Mouse (Mus musculus) forebrain, embryonic 16.5 days (tissue): ENCODE data around the gene Cyp2j5. TPM values are rescaled to one million over a fixed set of nuclear protein-coding genes. Genes with fewer than 3 reads are reported as not detected.
"Not testable (repeated sequence)": the region's sequence is repeated elsewhere in the genome, so short reads cannot be mapped to it uniquely, and the experiment has no call there.

Experiments
- ATAC-seq: fragments of 200-750 bp; cut with Nextera tagmentation; 2 replicates; pipeline ENCODE4 v1.8.0; 2017; ENCODE audit warnings: mild to moderate bottlenecking, moderate library complexity
- H3K27ac ChIP-seq: fragments of 300-500 bp; sonication (generic); 2 replicates; pipeline ENCODE4 v1.5.1; 2014; ENCODE audit warnings: low read length, control low read depth
- H3K27me3 ChIP-seq: fragments of 300-500 bp; sonication (generic); replicated peaks from 2 replicates; pipeline ENCODE4 v1.6.1; 2014; ENCODE audit warnings: low read length; ENCODE audit not compliant: control insufficient read depth, insufficient read depth
- H3K36me3 ChIP-seq: fragments of 300-500 bp; sonication (generic); 2 replicates; pipeline ENCODE4 v1.6.1; 2014; ENCODE audit not compliant: control insufficient read depth, insufficient read depth
- H3K4me1 ChIP-seq: fragments of 300-500 bp; sonication (generic); replicated peaks from 2 replicates; pipeline ENCODE4 v1.6.1; 2014; ENCODE audit warnings: low read length; ENCODE audit not compliant: control insufficient read depth, insufficient read depth
- H3K4me2 ChIP-seq: fragments of 300-500 bp; sonication (generic); 2 replicates; pipeline ENCODE4 v1.6.1; 2014; ENCODE audit warnings: mild to moderate bottlenecking, low read length, control low read depth
- H3K4me3 ChIP-seq: fragments of 300-500 bp; sonication (generic); replicated peaks from 2 replicates; pipeline ENCODE4 v1.5.1; 2014; ENCODE audit warnings: mild to moderate bottlenecking, low read length, control low read depth
- H3K9ac ChIP-seq: fragments of 300-500 bp; sonication (generic); replicated peaks from 2 replicates; pipeline ENCODE4 v1.6.1; 2014; ENCODE audit warnings: low read depth, low read length, control low read depth
- H3K9me3 ChIP-seq: fragments of 300-500 bp; sonication (generic); 2 replicates; pipeline ENCODE4 v1.6.1; 2016; ENCODE audit warnings: low read length; ENCODE audit not compliant: control insufficient read depth
- WGBS: fragments of 180-500 bp; shearing (Covaris S2); extraction: QIAGEN DNeasy Blood & Tissue Kit; methylation state at CpG from one replicate; pipeline ENCODE4 v1.1.7; 2014; 5-methylcytosine and 5-hydroxymethylcytosine counted together
- polyA plus RNA-seq: library from polyadenylated mRNA; unstranded; fragments of >200 nt; fragmentation: Nextera tagmentation; extraction: Ambion mirVana; gene quantifications from 2 replicates; pipeline ENCODE4 v1.2.1, GENCODE M21; 2015

The Cyp2j5 gene
- polyA plus RNA-seq, 1 experiment from 2014 or later, result not detected

- no peak for ATAC-seq
- Histone ChIP-seq H3K27me3 (no peaks in the 10 kb centered on the region), H3K36me3 (no peaks in the 10 kb centered on the region), H3K4me1 (no peaks in the 10 kb centered on the region), H3K4me2 (no peak overlapping the region), H3K9me3 (no peaks in the 10 kb centered on the region), H3K4me3 (no peak overlapping the region), H3K9ac (no peak overlapping the region), H3K27ac (no peak overlapping the region)
- WGBS, result 100% methylated on average over 1 of the region's 1 CpGs
These were observed 907 bp upstream of the Cyp2j5 start for GRCm38 (mm10) chr4:96664668-96665454.

DNA sequence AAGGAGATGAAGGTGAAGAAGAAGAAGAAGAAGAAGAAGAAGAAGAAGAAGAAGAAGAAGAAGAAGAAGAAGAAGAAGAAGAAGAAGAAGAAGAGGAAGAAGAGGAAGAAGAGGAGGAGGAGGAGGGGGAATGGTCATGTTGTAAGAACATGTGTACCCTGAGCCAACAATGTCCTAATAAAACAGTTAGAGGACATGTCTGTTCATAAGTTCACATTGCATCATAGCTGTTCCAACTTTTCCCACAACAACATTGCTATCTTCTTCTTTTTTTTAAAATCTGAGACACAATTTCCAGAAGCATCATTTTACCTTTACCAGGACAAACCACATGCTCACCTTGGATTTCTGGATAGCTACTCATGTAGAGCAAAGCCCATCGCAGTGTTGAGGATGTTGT, 28.5 kb downstream of the Cyp2j5 start:
- no peak overlapping the region for H3K4me3 ChIP-seq
- H3K4me2 ChIP-seq, result no peak overlapping the region
- H3K27me3 ChIP-seq, result no peaks in the 10 kb centered on the region
- ATAC-seq, result no peak
- H3K36me3 ChIP-seq, result no peaks in the 10 kb centered on the region
- no peak overlapping the region for H3K9ac ChIP-seq
- no peaks in the 10 kb centered on the region for H3K4me1 ChIP-seq
- no peaks in the 10 kb centered on the region for H3K9me3 ChIP-seq
- no peak overlapping the region for H3K27ac ChIP-seq
- WGBS, result 75% methylated on average over 1 of the region's 1 CpGs

GRCm38 (mm10) chr4:96622474-96622873, 41.5 kb downstream of the Cyp2j5 start:
- no peak for ATAC-seq
- no peak overlapping the region for H3K9ac ChIP-seq
- WGBS, result 100% methylated on average over 1 of the region's 1 CpGs
- H3K36me3 ChIP-seq, result no peaks in the 10 kb centered on the region
- no peak overlapping the region for H3K4me2 ChIP-seq
- no peaks in the 10 kb centered on the region for H3K9me3 ChIP-seq
- H3K4me1 ChIP-seq, result no peaks in the 10 kb centered on the region
- no peak overlapping the region for H3K4me3 ChIP-seq
- H3K27ac ChIP-seq, result no peak overlapping the region
- no peaks in the 10 kb centered on the region for H3K27me3 ChIP-seq

- Histone ChIP-seq H3K27me3 (no peaks in the 10 kb centered on the region), H3K27ac (peak overlapping the region; percentile 44; the same call in 1 of the 2 replicates), H3K4me1 (peaks cover 14% of the 10 kb centered on the region), H3K9me3 (no peaks in the 10 kb centered on the region), H3K36me3 (no peaks in the 10 kb centered on the region), H3K4me3 (peak overlapping the region; percentile 44), H3K9ac (no peak overlapping the region; the same call in 1 of the 2 replicates), H3K4me2 (peak overlapping the region; percentile 68)
- 5% methylated on average over 4 of the region's 4 CpGs for WGBS
- peak; percentile 91 for ATAC-seq
These were observed 72.2 kb downstream of the Cyp2j5 start for GRCm38 (mm10) chr4:96591791-96592150.

DNA sequence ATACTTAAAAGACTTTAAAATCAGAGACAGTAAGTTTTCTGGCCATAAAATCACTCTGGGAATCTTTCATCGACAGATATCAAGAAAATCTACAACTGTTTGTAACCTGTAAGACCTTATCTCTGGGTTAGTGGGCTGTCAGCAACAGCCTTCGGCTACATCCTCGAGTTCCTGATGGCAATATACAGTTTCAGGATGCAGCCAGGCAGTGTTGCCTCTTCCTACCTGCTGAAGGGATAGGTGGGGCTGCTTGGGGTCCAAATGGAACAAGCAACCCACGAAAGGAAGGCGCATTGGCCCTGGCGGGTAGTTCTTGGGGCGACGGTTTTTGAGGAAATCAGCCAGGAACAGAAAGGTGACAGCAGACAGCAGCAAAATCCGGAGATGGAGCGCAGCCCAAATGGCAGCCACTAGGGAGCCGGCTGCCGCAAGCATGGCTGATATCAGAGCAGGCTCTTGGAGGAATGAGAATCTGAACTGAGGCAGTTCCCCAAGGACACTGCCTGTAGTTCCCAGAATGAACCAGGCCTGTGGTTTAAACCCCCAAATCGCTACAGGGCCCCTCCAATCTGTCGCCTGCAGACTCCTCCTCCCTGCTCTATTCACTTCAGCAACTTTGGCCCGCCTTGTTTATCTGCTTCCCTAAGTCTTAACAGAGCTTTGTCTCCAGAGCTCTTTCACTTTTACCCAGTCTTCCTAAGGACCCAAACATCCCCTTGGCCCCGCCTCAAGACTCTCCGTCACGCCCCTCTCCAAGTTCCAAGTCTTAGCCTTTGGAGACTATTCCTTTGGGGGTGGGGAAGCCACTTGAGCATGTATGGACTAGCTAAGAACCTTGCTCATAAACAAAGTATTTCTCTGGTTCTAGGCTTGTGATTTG, 72.8 kb downstream of the Cyp2j5 start, which contains the start of gene Cyp2j9:
TSS of gene Cyp2j9 (minus strand) at position 668 of the 880 bp plus-strand sequence.
- H3K9me3 ChIP-seq, result no peaks in the 10 kb centered on the region
- no peaks in the 10 kb centered on the region for H3K36me3 ChIP-seq
- peaks cover 14% of the 10 kb centered on the region for H3K4me1 ChIP-seq
- peak within 1 kb of the TSS; percentile 44 for H3K4me3 ChIP-seq
- ATAC-seq, result peak; percentile 94
- H3K27me3 ChIP-seq, result no peaks in the 10 kb centered on the region
- 3% methylated on average over 18 of the region's 18 CpGs for WGBS
- peak within 1 kb of the TSS; percentile 68 for H3K4me2 ChIP-seq
- peak within 1 kb of the TSS; percentile 71 for H3K27ac ChIP-seq
- peak within 1 kb of the TSS; percentile 59 for H3K9ac ChIP-seq

- ATAC-seq, result 0 out of 2 replicates have a peak, but pooled peaks have one; percentile 55
- no peaks in the 10 kb centered on the region for H3K36me3 ChIP-seq
- 41% methylated on average over 1 of the region's 1 CpGs for WGBS
- no peak overlapping the region for H3K4me3 ChIP-seq
- no peak overlapping the region for H3K4me2 ChIP-seq
- no peaks in the 10 kb centered on the region for H3K27me3 ChIP-seq
- H3K27ac ChIP-seq, result no peak overlapping the region
- no peaks in the 10 kb centered on the region for H3K4me1 ChIP-seq
- no peak overlapping the region for H3K9ac ChIP-seq
- H3K9me3 ChIP-seq, result no peaks in the 10 kb centered on the region
These were observed 82.4 kb downstream of the Cyp2j5 start for GRCm38 (mm10) chr4:96581425-96582088.

DNA sequence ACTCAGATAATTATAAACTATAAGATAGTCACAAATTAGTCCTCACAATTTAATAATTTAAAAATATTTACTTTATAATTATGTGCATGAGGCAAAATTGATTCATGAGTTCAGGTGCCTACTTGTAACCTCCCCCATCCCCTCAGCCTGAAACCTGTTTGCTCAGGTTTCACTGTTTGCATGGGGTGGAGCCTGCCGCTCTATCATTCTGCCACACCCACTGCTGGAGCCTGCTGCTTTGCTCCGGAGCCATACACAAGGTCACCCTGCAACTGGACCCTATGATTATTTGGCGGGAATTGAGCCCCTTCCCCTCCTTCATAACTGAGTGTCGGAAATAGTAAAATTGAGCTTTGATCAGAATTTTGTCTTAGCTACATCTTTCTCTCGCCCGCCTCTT, 83.6 kb downstream of the Cyp2j5 start:
- not testable (repeated sequence) for H3K4me2 ChIP-seq, H3K4me1 ChIP-seq, H3K9me3 ChIP-seq, H3K27ac ChIP-seq, ATAC-seq, H3K4me3 ChIP-seq, H3K27me3 ChIP-seq, H3K36me3 ChIP-seq, H3K9ac ChIP-seq
- WGBS, result 58% methylated on average over 6 of the region's 6 CpGs
